Comparison of ENCODE assay signal across 8 mouse cellular contexts in genomic region chr13:34875166-34875710, GRCm38 (mm10). TPM values are rescaled to one million over a fixed set of nuclear protein-coding genes. Genes with fewer than 3 reads are reported as not detected.
DNase-seq lines count a peak whose midpoint lies in the region; ATAC-seq lines count a peak whose summit lies in the region.

Prpf4b (plus strand) TSS chr13:34875302.

- peaks cover 2% of the 10 kb centered on the region; the same call in 1 of the 2 replicates for H3K4me1 ChIP-seq in hindbrain, embryonic 11.5 days (replicated peaks; ENCODE audit: control insufficient read depth, insufficient read depth, low read length)

- H3K36me3 ChIP-seq in hindbrain, embryonic 11.5 days (ENCODE audit: control insufficient read depth, insufficient read depth, low read length) = no peaks in the 10 kb centered on the region

- no peaks in the 10 kb centered on the region for H3K9me3 ChIP-seq in hindbrain, embryonic 11.5 days (ENCODE audit: control insufficient read depth, low read length)

- peak; percentile 86 for ATAC-seq in hindbrain, embryonic 11.5 days (ENCODE audit: low FRiP score)

- H3K4me2 ChIP-seq in hindbrain, embryonic 11.5 days (replicated peaks; ENCODE audit: low read depth, low read length) = peak within 1 kb of the TSS; percentile 54

- H3K27me3 ChIP-seq in hindbrain, embryonic 11.5 days (ENCODE audit: control insufficient read depth, insufficient read depth, low read length) = no peaks in the 10 kb centered on the region

- H3K9ac ChIP-seq in hindbrain, embryonic 11.5 days (ENCODE audit: low read depth, low read length) = peak within 1 kb of the TSS; percentile 95

- H3K27ac ChIP-seq in hindbrain, embryonic 11.5 days (ENCODE audit: low read depth, low read length) = peak within 1 kb of the TSS; percentile 96

- under 1% methylated on average over 40 of the region's 40 CpGs for WGBS in hindbrain, embryonic 11.5 days

- peak within 1 kb of the TSS; percentile 95 for H3K4me3 ChIP-seq in hindbrain, embryonic 11.5 days (ENCODE audit: low read depth, low read length)

- peak; percentile 96 for DNase-seq in Muller cell, postnatal 12 days (ENCODE audit: inconsistent ontology term)
- peak; percentile 93 for DNase-seq in cerebellum, adult 9-11 months
- peak; percentile 85 to 95 for DNase-seq in frontal cortex, adult 2 months (ENCODE audit: extremely low spot score in 1 of 2, low spot score in 1 of 2)
- DNase-seq in hindbrain, embryonic 11.5 days (ENCODE audit: low spot score) = peak; percentile 94
- peak; percentile 91 to 93 for DNase-seq in layer of hippocampus, postnatal 10 days (ENCODE audit: low spot score in 2 of 2)
- DNase-seq in lung, postnatal 10 days = peak; percentile 95
- peak; percentile 91 for DNase-seq in ovary, postnatal 36 days (ENCODE audit: low spot score)
- peak; percentile 92 for DNase-seq in thymus, postnatal 25 days

RNA-seq across cellular contexts. Expression of gene Prpf4b, which starts in this region (rescaled TPM):
- polyA plus RNA-seq in frontal cortex, adult 2 months (2012; rRNA removed) = 104 and 111 TPM in 2 replicates
- 101 and 116 TPM in 2 replicates for polyA plus RNA-seq in hindbrain, embryonic 11.5 days (2014; fragmentation: Nextera tagmentation; extraction: Ambion mirVana)
- total RNA-seq in layer of hippocampus, postnatal 10 days (2021) = 10 to 100 TPM; 91.9 to 95.3 TPM

Comparison
In these comparisons a context has a peak if more than half of its experiments do, and no peak if none do; other contexts are left out.
1. Peak in every context shown above with its lines: DNase-seq, ATAC-seq, H3K4me3 ChIP-seq and H3K27ac ChIP-seq.